Mouse (Mus musculus): ENCODE measurements at regions not wholly inside any gene's neighbourhood (a gene's known extent, or its start where the extent isn't known, plus 50 kb on each side); places are given as distances from the start of the nearest gene placed in this dataset.

GRCm38 (mm10) chr16:22733772-22734528, 76.9 kb upstream of the Dgkg start:
- no peak for DNase-seq (ENCODE audit: extremely low read depth, low read depth, low spot score)
- 51% methylated on average over 11 of the region's 11 CpGs for WGBS
- TF ChIP-seq CTCF (IDR thresholded peaks at IDR 0.05; ENCODE audit: low read depth, low read length) (no peak), POLR2A (IDR thresholded peaks at IDR 0.05; ENCODE audit: extremely low read depth, insufficient read depth, low read length) (no peak)
- H3K79me2 ChIP-seq (ENCODE audit: control insufficient read depth, insufficient read depth, low read length) = no peaks in the 10 kb centered on the region
- no peak overlapping the region for H3K4me3 ChIP-seq (ENCODE audit: insufficient read depth, low read depth, low read length)
- H3K27ac ChIP-seq (replicated peaks; ENCODE audit: insufficient read depth, low read depth, low read length) = no peak overlapping the region
- no peaks in the 10 kb centered on the region for H3K27me3 ChIP-seq (ENCODE audit: control insufficient read depth, insufficient read depth, low read length)
- no peak overlapping the region for H3K9ac ChIP-seq (ENCODE audit: low read depth, low read length)
- no peaks in the 10 kb centered on the region for H3K4me1 ChIP-seq (ENCODE audit: control insufficient read depth, insufficient read depth, low read length)
- H3K36me3 ChIP-seq (ENCODE audit: control insufficient read depth, insufficient read depth, low read length) = no peaks in the 10 kb centered on the region

DNA sequence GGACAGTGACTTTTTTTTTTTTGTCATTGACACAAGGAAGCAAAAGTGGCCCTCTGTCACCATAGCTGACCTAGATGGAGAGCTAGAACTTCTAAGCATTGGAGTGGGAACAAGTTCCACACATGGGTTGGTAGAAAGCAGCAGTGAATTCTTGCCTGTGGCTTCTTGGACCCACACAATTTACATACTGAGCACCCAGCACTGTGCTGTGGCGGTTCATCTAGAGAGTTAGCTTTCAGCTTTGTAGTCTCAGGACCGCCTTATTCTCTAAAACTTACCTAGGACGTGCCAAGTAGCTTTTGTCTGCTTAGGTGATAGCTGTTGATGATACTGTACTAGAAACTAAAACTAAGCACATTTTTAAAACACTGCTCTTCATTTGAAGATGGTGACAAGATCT, 72.1 kb upstream of the Dgkg start:
- DNase-seq (ENCODE audit: extremely low read depth, low read depth, low spot score) = no peak
- whole genome bisulfite sequencing = 77% methylated on average over 3 of the region's 3 CpGs
- no peaks in the 10 kb centered on the region for H3K4me1 ChIP-seq (ENCODE audit: control insufficient read depth, insufficient read depth, low read length)
- H3K36me3 ChIP-seq (ENCODE audit: control insufficient read depth, insufficient read depth, low read length) = no peaks in the 10 kb centered on the region
- no peak overlapping the region for H3K27ac ChIP-seq (replicated peaks; ENCODE audit: insufficient read depth, low read depth, low read length)
- no peak overlapping the region for H3K9ac ChIP-seq (ENCODE audit: low read depth, low read length)
- H3K79me2 ChIP-seq (ENCODE audit: control insufficient read depth, insufficient read depth, low read length) = no peaks in the 10 kb centered on the region
- TF ChIP-seq POLR2A (IDR thresholded peaks at IDR 0.05; ENCODE audit: extremely low read depth, insufficient read depth, low read length) (no peak), CTCF (IDR thresholded peaks at IDR 0.05; ENCODE audit: low read depth, low read length) (no peak)
- no peaks in the 10 kb centered on the region for H3K27me3 ChIP-seq (ENCODE audit: control insufficient read depth, insufficient read depth, low read length)
- H3K4me3 ChIP-seq (ENCODE audit: insufficient read depth, low read depth, low read length) = no peak overlapping the region

DNA sequence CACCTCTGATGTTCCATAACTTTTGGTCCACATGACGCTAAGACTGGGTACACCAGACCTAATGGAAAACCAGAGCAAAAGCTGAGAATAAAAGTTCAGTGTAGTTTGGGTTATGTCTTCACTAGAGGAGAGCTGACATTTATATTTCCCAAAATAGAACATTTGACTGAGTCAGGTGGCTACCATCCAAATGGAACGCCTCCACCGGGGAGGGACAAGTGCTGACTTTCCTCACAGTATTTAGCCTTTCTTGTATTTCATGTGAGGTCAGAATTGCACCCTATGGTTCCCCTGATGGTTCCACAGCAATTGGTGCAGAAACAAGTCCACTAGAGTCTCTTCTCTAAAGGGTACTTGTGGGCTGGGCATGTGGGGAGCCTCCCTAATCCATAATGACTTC, 68.2 kb upstream of the Dgkg start:
- H3K36me3 ChIP-seq (ENCODE audit: control insufficient read depth, insufficient read depth, low read length) = no peaks in the 10 kb centered on the region
- H3K4me3 ChIP-seq (ENCODE audit: insufficient read depth, low read depth, low read length) = no peak overlapping the region
- TF ChIP-seq CTCF (IDR thresholded peaks at IDR 0.05; ENCODE audit: low read depth, low read length) = no peak
- H3K9ac ChIP-seq (ENCODE audit: low read depth, low read length) = no peak overlapping the region
- no peaks in the 10 kb centered on the region for H3K4me1 ChIP-seq (ENCODE audit: control insufficient read depth, insufficient read depth, low read length)
- 93% methylated on average over 3 of the region's 3 CpGs for WGBS
- H3K79me2 ChIP-seq (ENCODE audit: control insufficient read depth, insufficient read depth, low read length) = no peaks in the 10 kb centered on the region
- H3K27me3 ChIP-seq (ENCODE audit: control insufficient read depth, insufficient read depth, low read length) = no peaks in the 10 kb centered on the region
- H3K27ac ChIP-seq (replicated peaks; ENCODE audit: insufficient read depth, low read depth, low read length) = no peak overlapping the region
- DNase-seq (ENCODE audit: extremely low read depth, low read depth, low spot score) = no peak

DNA sequence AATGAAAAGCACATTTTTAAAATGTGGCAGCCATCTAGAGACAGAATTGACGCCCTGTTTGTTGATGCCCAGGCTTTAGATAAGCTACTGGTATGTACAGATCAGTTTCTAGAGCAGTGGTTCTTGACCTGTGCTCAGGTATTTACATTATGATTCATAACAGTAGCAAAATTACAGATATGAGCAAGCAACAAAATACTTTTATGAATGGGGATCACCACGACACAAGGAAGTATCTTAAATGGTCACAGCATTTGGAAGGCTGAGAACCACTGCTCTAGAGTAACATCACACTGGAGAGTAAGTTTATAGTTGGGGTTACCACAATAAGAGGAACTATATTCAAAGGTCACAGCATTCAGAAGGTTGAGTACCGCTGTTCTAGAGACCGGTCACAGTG, 66.3 kb upstream of the Dgkg start:
- Histone ChIP-seq H3K4me1 (ENCODE audit: control insufficient read depth, insufficient read depth, low read length) (no peaks in the 10 kb centered on the region), H3K4me3 (ENCODE audit: insufficient read depth, low read depth, low read length) (no peak overlapping the region), H3K27ac (replicated peaks; ENCODE audit: insufficient read depth, low read depth, low read length) (no peak overlapping the region), H3K27me3 (ENCODE audit: control insufficient read depth, insufficient read depth, low read length) (no peaks in the 10 kb centered on the region), H3K36me3 (ENCODE audit: control insufficient read depth, insufficient read depth, low read length) (no peaks in the 10 kb centered on the region), H3K9ac (ENCODE audit: low read depth, low read length) (no peak overlapping the region), H3K79me2 (ENCODE audit: control insufficient read depth, insufficient read depth, low read length) (no peaks in the 10 kb centered on the region)
- TF ChIP-seq POLR2A (IDR thresholded peaks at IDR 0.05; ENCODE audit: extremely low read depth, insufficient read depth, low read length) (no peak), CTCF (IDR thresholded peaks at IDR 0.05; ENCODE audit: low read depth, low read length) (no peak)
- 81% methylated on average over 4 of the region's 4 CpGs for WGBS
- no peak for DNase-seq (ENCODE audit: extremely low read depth, low read depth, low spot score)

DNA sequence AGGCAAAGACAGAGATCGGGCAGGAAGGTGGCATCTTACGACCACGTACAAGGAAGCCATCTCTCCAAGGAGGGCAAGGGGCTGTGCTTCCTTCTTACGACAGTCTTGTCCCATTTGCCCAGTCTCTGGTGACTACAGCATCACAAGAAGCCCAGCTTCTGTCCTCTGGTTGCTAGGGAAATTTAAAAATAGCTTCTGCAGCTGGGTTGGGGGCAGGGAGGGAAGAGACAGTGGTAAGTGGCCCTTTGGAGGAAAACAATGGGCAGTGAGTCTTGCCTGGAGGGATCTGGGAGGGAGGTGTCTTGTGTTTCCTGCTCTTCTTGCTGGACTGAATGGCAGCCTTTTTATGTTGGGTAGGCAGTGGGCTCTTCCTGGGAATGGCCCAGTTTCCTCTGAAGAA, 62.8 kb upstream of the Dgkg start:
- TF ChIP-seq CTCF (IDR thresholded peaks at IDR 0.05; ENCODE audit: low read depth, low read length) (no peak), POLR2A (IDR thresholded peaks at IDR 0.05; ENCODE audit: extremely low read depth, insufficient read depth, low read length) (no peak)
- no peak overlapping the region for H3K9ac ChIP-seq (ENCODE audit: low read depth, low read length)
- H3K27me3 ChIP-seq (ENCODE audit: control insufficient read depth, insufficient read depth, low read length) = no peaks in the 10 kb centered on the region
- H3K36me3 ChIP-seq (ENCODE audit: control insufficient read depth, insufficient read depth, low read length) = no peaks in the 10 kb centered on the region
- WGBS = 80% methylated on average over 4 of the region's 4 CpGs
- no peak overlapping the region for H3K27ac ChIP-seq (replicated peaks; ENCODE audit: insufficient read depth, low read depth, low read length)
- no peaks in the 10 kb centered on the region for H3K79me2 ChIP-seq (ENCODE audit: control insufficient read depth, insufficient read depth, low read length)
- no peaks in the 10 kb centered on the region for H3K4me1 ChIP-seq (ENCODE audit: control insufficient read depth, insufficient read depth, low read length)
- no peak overlapping the region for H3K4me3 ChIP-seq (ENCODE audit: insufficient read depth, low read depth, low read length)
- DNase-seq (ENCODE audit: extremely low read depth, low read depth, low spot score) = no peak

- no peak for DNase-seq (ENCODE audit: extremely low read depth, low read depth, low spot score)
- Histone ChIP-seq H3K9ac (ENCODE audit: low read depth, low read length) (no peak overlapping the region), H3K27ac (replicated peaks; ENCODE audit: insufficient read depth, low read depth, low read length) (no peak overlapping the region), H3K4me3 (ENCODE audit: insufficient read depth, low read depth, low read length) (no peak overlapping the region), H3K79me2 (ENCODE audit: control insufficient read depth, insufficient read depth, low read length) (no peaks in the 10 kb centered on the region), H3K4me1 (ENCODE audit: control insufficient read depth, insufficient read depth, low read length) (no peaks in the 10 kb centered on the region), H3K27me3 (ENCODE audit: control insufficient read depth, insufficient read depth, low read length) (no peaks in the 10 kb centered on the region), H3K36me3 (ENCODE audit: control insufficient read depth, insufficient read depth, low read length) (no peaks in the 10 kb centered on the region)
- WGBS = 45% methylated on average over 7 of the region's 7 CpGs
- TF ChIP-seq POLR2A (IDR thresholded peaks at IDR 0.05; ENCODE audit: extremely low read depth, insufficient read depth, low read length) (no peak), CTCF (IDR thresholded peaks at IDR 0.05; ENCODE audit: low read depth, low read length) (peak; percentile 47)
Measured at GRCm38 (mm10) chr16:22719304-22719703, 62.3 kb upstream of the Dgkg start.
